Mouse (Mus musculus) ES-E14 (cell line): ENCODE measurements around the gene Sox5. TPM values are rescaled to one million over a fixed set of nuclear protein-coding genes. Genes with fewer than 3 reads are reported as not detected.
A peak's percentile ranks its signal among the peaks of the same experiment; 100 is the strongest.

Experiments
- DNase-seq: peaks from one replicate; pipeline ENCODE4 v3.0.0-alpha.2; 2013; ENCODE audit warnings: low read depth, low spot score
- H3K27ac ChIP-seq: 2 replicates; pipeline ENCODE4 v1.5.1; 2012; ENCODE audit warnings: low read depth, mild to moderate bottlenecking, low read length, moderate library complexity, mixed read lengths; ENCODE audit not compliant: poor library complexity, insufficient read depth, severe bottlenecking
- H3K36me3 ChIP-seq: 2 replicates; pipeline ENCODE4 v1.6.1; 2012; ENCODE audit warnings: mild to moderate bottlenecking, low read length, moderate library complexity, mixed read lengths; ENCODE audit not compliant: control insufficient read depth, poor library complexity, insufficient read depth, severe bottlenecking
- H3K4me1 ChIP-seq, 2 experiments: fragments of 150-350 bp in 1 of 2; sonication (generic) in 1 of 2; 2 replicates each; pipeline ENCODE4 v1.6.1; 2012; ENCODE audit warnings: low read length in 2 of 2, mild to moderate bottlenecking in 1 of 2, mixed read lengths in 1 of 2; ENCODE audit not compliant: control insufficient read depth in 2 of 2, insufficient read depth in 2 of 2, poor library complexity in 1 of 2
- H3K4me3 ChIP-seq, 2 experiments: fragments of 150-350 bp in 1 of 2; sonication (generic) in 1 of 2; 2 replicates each; pipeline ENCODE4 v1.5.1; 2012; ENCODE audit warnings: low read length in 2 of 2, low read depth in 1 of 2, mild to moderate bottlenecking in 1 of 2, mixed read lengths in 1 of 2; ENCODE audit not compliant: insufficient read depth in 1 of 2, poor library complexity in 1 of 2, severe bottlenecking in 1 of 2
- H3K9ac ChIP-seq: 2 replicates; pipeline ENCODE4 v1.6.1; 2012; ENCODE audit warnings: low read depth, mild to moderate bottlenecking, low read length, mixed read lengths; ENCODE audit not compliant: poor library complexity, insufficient read depth, severe bottlenecking
- H3K9me3 ChIP-seq: fragments of 150-350 bp; sonication (generic); 2 replicates; pipeline ENCODE4 v1.6.1; 2012; ENCODE audit warnings: low read depth, mild to moderate bottlenecking, low read length; ENCODE audit not compliant: control insufficient read depth, insufficient read depth
- CHD2 ChIP-seq: IDR thresholded peaks from 2 replicates; pipeline ENCODE4 v1.6.1; 2014; ENCODE audit warnings: mild to moderate bottlenecking, low read depth, low read length, inconsistent platforms
- HCFC1 ChIP-seq: IDR thresholded peaks from 2 replicates; pipeline ENCODE4 v1.6.1; 2012; ENCODE audit warnings: low read length, inconsistent platforms, borderline replicate concordance; ENCODE audit not compliant: insufficient read depth
- MAFK ChIP-seq: IDR thresholded peaks from 2 replicates; pipeline ENCODE4 v1.6.1; 2014; ENCODE audit warnings: mild to moderate bottlenecking, low read depth, low read length, inconsistent platforms; ENCODE audit not compliant: insufficient read depth
- ZC3H11A ChIP-seq: IDR thresholded peaks from 2 replicates; pipeline ENCODE4 v1.6.1; 2012; ENCODE audit warnings: low read depth, mild to moderate bottlenecking, inconsistent platforms, low read length, borderline replicate concordance
- ZNF384 ChIP-seq: IDR thresholded peaks from 2 replicates; pipeline ENCODE4 v1.6.1; 2012; ENCODE audit warnings: low read depth, low read length, inconsistent platforms
- in situ Hi-C, 2 experiments: fragments of 600-800 bp; cut with MboI; formaldehyde crosslinking; loops; one replicate each; pipeline ENCODE4 v1.15.1; 2025; ENCODE audit warnings: low sequenced_read_pairs in 2 of 2, inconsistent platforms in 1 of 2; ENCODE audit not compliant: unreplicated experiment in 2 of 2
- total RNA-seq: library from RNA; depleted of rRNA; stranded (reverse); fragments of 300-350 nt; gene quantifications from 2 replicates; pipeline ENCODE4 v1.2.3, GENCODE M21; 2012

Sox5 gene
- total RNA-seq, 1 experiment: 0.36 TPM

GRCm38 (mm10) chr6:143948071-143948470 is 833.7 kb downstream of the Sox5 start:
- no peak for TF ChIP-seq ZNF384
- no peak for TF ChIP-seq HCFC1
- no peak for TF ChIP-seq ZC3H11A
- TF ChIP-seq MAFK: no peak
- no peak for TF ChIP-seq CHD2
- no peak overlapping the region for H3K9ac ChIP-seq
- no peak for DNase-seq
- no peak overlapping the region for H3K4me3 ChIP-seq
- no peaks in the 10 kb centered on the region for H3K9me3 ChIP-seq
- no peaks in the 10 kb centered on the region for H3K4me1 ChIP-seq
- no peaks in the 10 kb centered on the region for H3K36me3 ChIP-seq
- in situ Hi-C loops: no loop called here
- H3K27ac ChIP-seq: no peak overlapping the region

DNA sequence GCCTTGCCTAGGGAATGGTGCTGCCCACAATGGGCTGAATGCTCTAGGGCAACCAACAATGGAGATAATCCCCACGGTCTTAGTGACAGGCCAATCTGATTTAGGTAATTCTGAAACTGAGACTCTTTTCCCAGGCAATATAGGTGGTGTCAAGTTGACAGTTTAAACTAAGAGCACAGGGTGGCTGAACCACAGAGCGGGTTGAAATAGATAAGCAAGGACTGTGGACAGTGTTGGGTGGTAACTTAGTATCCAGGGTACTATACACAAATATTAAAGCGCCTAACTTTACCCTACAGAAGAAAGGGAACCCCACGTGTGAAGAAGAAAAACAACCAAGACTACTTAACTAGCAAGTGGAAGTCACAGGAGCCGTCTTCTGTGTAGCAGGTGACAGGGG is 838.7 kb downstream of the Sox5 start:
- H3K4me1 ChIP-seq: no peaks in the 10 kb centered on the region
- no peak overlapping the region for H3K4me3 ChIP-seq
- no peaks in the 10 kb centered on the region for H3K9me3 ChIP-seq
- H3K9ac ChIP-seq: no peak overlapping the region
- H3K27ac ChIP-seq: no peak overlapping the region
- in situ Hi-C loops: no loop called here
- DNase-seq: no peak
- TF ChIP-seq ZC3H11A: no peak
- no peak for TF ChIP-seq CHD2
- no peak for TF ChIP-seq ZNF384
- no peak for TF ChIP-seq HCFC1
- no peak for TF ChIP-seq MAFK
- no peaks in the 10 kb centered on the region for H3K36me3 ChIP-seq

DNA sequence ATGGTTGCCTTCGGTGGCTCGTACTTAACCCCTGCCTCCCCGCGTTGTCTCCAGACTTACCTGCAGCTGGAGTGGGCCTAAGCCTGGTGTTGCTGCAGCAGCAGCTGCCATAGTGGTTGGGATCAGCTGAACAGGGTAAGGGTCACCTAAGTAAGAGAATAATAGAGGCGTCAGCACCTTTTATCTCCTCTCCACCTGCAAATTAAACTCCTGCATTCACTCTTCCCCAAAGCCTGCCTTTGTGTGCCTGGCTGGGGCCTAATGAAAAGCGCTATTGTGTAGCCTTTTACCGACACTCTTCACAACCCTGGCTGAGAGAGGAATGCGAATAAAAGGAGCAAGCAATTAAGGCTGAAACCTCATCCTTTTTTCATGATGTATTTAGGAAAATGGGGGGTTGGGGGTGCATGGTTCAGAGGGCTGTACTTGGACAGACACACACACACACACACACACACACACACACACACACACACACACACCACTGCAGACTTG is 840.4 kb downstream of the Sox5 start:
- TF ChIP-seq ZC3H11A (no peak), MAFK (no peak), HCFC1 (no peak), ZNF384 (no peak), CHD2 (no peak)
- no peaks in the 10 kb centered on the region for H3K9me3 ChIP-seq
- H3K4me1 ChIP-seq: no peaks in the 10 kb centered on the region
- no peak overlapping the region for H3K4me3 ChIP-seq
- no peak overlapping the region for H3K9ac ChIP-seq
- no peak overlapping the region for H3K27ac ChIP-seq
- in situ Hi-C loops: no loop called here
- no peaks in the 10 kb centered on the region for H3K36me3 ChIP-seq
- DNase-seq: peak; percentile 25

DNA sequence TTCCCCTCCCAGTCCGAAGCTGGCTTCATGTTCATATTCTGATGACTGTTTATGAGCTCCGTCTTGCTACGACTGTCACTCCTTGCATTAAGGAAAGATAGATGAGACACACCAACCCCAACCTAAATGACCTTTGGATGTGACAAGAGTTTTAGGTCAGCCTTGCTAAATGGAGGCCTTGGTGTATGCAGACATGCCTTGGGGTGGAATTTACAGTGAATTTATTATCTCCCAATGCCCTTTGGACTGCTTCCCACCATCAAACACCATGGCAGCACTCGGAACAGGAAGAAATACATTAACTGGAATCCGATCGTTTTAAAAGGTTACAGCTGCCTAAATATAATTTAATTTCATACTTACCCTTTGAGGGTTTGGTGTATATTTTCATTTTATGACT is 858.6 kb downstream of the Sox5 start:
- Histone ChIP-seq H3K4me3 (no peak overlapping the region), H3K27ac (no peak overlapping the region), H3K4me1 (no peaks in the 10 kb centered on the region), H3K9ac (no peak overlapping the region), H3K36me3 (no peaks in the 10 kb centered on the region), H3K9me3 (no peaks in the 10 kb centered on the region)
- in situ Hi-C loops: no loop called here
- TF ChIP-seq HCFC1: no peak
- TF ChIP-seq ZNF384: no peak
- no peak for TF ChIP-seq CHD2
- TF ChIP-seq MAFK: no peak
- no peak for TF ChIP-seq ZC3H11A
- no peak for DNase-seq

GRCm38 (mm10) chr6:143918405-143918947 is 863.3 kb downstream of the Sox5 start:
- in situ Hi-C loops: no loop called here
- Histone ChIP-seq H3K27ac (no peak overlapping the region), H3K9ac (no peak overlapping the region), H3K9me3 (no peaks in the 10 kb centered on the region), H3K36me3 (no peaks in the 10 kb centered on the region), H3K4me3 (no peak overlapping the region), H3K4me1 (no peaks in the 10 kb centered on the region)
- no peak for DNase-seq
- TF ChIP-seq ZC3H11A: no peak
- TF ChIP-seq HCFC1: no peak
- TF ChIP-seq ZNF384: no peak
- TF ChIP-seq CHD2: no peak
- no peak for TF ChIP-seq MAFK
